Mouse (Mus musculus): ENCODE measurements around the gene D7Ertd443e. TPM values are rescaled to one million over a fixed set of nuclear protein-coding genes. Genes with fewer than 3 reads are reported as not detected.
A peak's percentile ranks its signal among the peaks of the same experiment; 100 is the strongest.

D7Ertd443e gene
- polyA plus RNA-seq (2014; fragmentation: Nextera tagmentation; extraction: Ambion mirVana), result 0.72 and 0.73 TPM in 2 replicates

- H3K4me1 ChIP-seq (ENCODE audit: control insufficient read depth, insufficient read depth, low read length), result peaks cover 10% of the 10 kb centered on the region
These were observed at the start of gene D7Ertd443e for GRCm38 (mm10) chr7:134385561-134385960. D7Ertd443e (minus strand) TSS chr7:134385661.

GRCm38 (mm10) chr7:134431681-134432080, 46.2 kb upstream of the D7Ertd443e start:
- H3K9me3 ChIP-seq (ENCODE audit: control insufficient read depth, low read length), result no peaks in the 10 kb centered on the region
- DNase-seq (ENCODE audit: low spot score), result no peak
- H3K4me2 ChIP-seq (ENCODE audit: low read depth, low read length), result no peak overlapping the region
- H3K9ac ChIP-seq (ENCODE audit: low read depth, low read length), result no peak overlapping the region
- 92% methylated on average over 3 of the region's 3 CpGs for whole genome bisulfite sequencing
- H3K4me3 ChIP-seq (ENCODE audit: low read depth, low read length), result no peak overlapping the region
- ATAC-seq (ENCODE audit: low read depth), result no peak
- H3K27ac ChIP-seq (replicated peaks; ENCODE audit: low read depth, low read length), result no peak overlapping the region
- no peaks in the 10 kb centered on the region for H3K27me3 ChIP-seq (replicated peaks; ENCODE audit: control insufficient read depth, insufficient read depth, low read length)
- H3K36me3 ChIP-seq (ENCODE audit: control insufficient read depth, insufficient read depth, low read length), result no peaks in the 10 kb centered on the region
- H3K4me1 ChIP-seq (ENCODE audit: control insufficient read depth, insufficient read depth, low read length), result no peaks in the 10 kb centered on the region

More at GRCm38 (mm10) chr7:134385561-134385960, at the start of gene D7Ertd443e:
- ATAC-seq (ENCODE audit: low read depth) (no peak), DNase-seq (ENCODE audit: low spot score) (no peak)
- 94% methylated on average over 5 of the region's 5 CpGs for WGBS
- H3K9ac ChIP-seq (ENCODE audit: low read depth, low read length), result no peak within 1 kb of the TSS
- H3K9me3 ChIP-seq (ENCODE audit: control insufficient read depth, low read length), result no peaks in the 10 kb centered on the region
- H3K27me3 ChIP-seq (replicated peaks; ENCODE audit: control insufficient read depth, insufficient read depth, low read length), result no peaks in the 10 kb centered on the region
- no peak within 1 kb of the TSS for H3K27ac ChIP-seq (replicated peaks; ENCODE audit: low read depth, low read length)
- no peak within 1 kb of the TSS for H3K4me3 ChIP-seq (ENCODE audit: low read depth, low read length)
- H3K4me2 ChIP-seq (ENCODE audit: low read depth, low read length), result no peak within 1 kb of the TSS
- no peaks in the 10 kb centered on the region for H3K36me3 ChIP-seq (ENCODE audit: control insufficient read depth, insufficient read depth, low read length)

GRCm38 (mm10) chr7:134428676-134429075, 43.2 kb upstream of the D7Ertd443e start:
- Histone ChIP-seq H3K4me3 (ENCODE audit: low read depth, low read length) (no peak overlapping the region), H3K27me3 (replicated peaks; ENCODE audit: control insufficient read depth, insufficient read depth, low read length) (no peaks in the 10 kb centered on the region), H3K9me3 (ENCODE audit: control insufficient read depth, low read length) (no peaks in the 10 kb centered on the region), H3K36me3 (ENCODE audit: control insufficient read depth, insufficient read depth, low read length) (no peaks in the 10 kb centered on the region), H3K9ac (ENCODE audit: low read depth, low read length) (no peak overlapping the region), H3K4me1 (ENCODE audit: control insufficient read depth, insufficient read depth, low read length) (no peaks in the 10 kb centered on the region), H3K27ac (replicated peaks; ENCODE audit: low read depth, low read length) (no peak overlapping the region), H3K4me2 (ENCODE audit: low read depth, low read length) (no peak overlapping the region)
- DNase-seq (ENCODE audit: low spot score) (no peak), ATAC-seq (ENCODE audit: low read depth) (no peak)
- 87% methylated on average over 2 of the region's 2 CpGs for WGBS

GRCm38 (mm10) chr7:134415014-134415413, 29.6 kb upstream of the D7Ertd443e start:
- DNase-seq (ENCODE audit: low spot score), result no peak
- Histone ChIP-seq H3K9ac (ENCODE audit: low read depth, low read length) (no peak overlapping the region), H3K36me3 (ENCODE audit: control insufficient read depth, insufficient read depth, low read length) (no peaks in the 10 kb centered on the region), H3K4me3 (ENCODE audit: low read depth, low read length) (no peak overlapping the region), H3K27me3 (replicated peaks; ENCODE audit: control insufficient read depth, insufficient read depth, low read length) (no peaks in the 10 kb centered on the region), H3K4me1 (ENCODE audit: control insufficient read depth, insufficient read depth, low read length) (peaks cover 5% of the 10 kb centered on the region; the same call in 1 of the 2 replicates), H3K9me3 (ENCODE audit: control insufficient read depth, low read length) (0 out of 2 replicates have a peak, but pooled peaks cover 4% of the 10 kb centered on the region), H3K27ac (replicated peaks; ENCODE audit: low read depth, low read length) (no peak overlapping the region), H3K4me2 (ENCODE audit: low read depth, low read length) (no peak overlapping the region)
- no peak for ATAC-seq (ENCODE audit: low read depth)
- 95% methylated on average over 9 of the region's 9 CpGs for WGBS

- H3K27ac ChIP-seq (replicated peaks; ENCODE audit: low read depth, low read length), result no peak overlapping the region
- H3K4me2 ChIP-seq (ENCODE audit: low read depth, low read length), result no peak overlapping the region
- H3K4me1 ChIP-seq (ENCODE audit: control insufficient read depth, insufficient read depth, low read length), result peaks cover 5% of the 10 kb centered on the region; the same call in 1 of the 2 replicates
- ATAC-seq (ENCODE audit: low read depth) (no peak), DNase-seq (ENCODE audit: low spot score) (no peak)
- no peak overlapping the region for H3K9ac ChIP-seq (ENCODE audit: low read depth, low read length)
- 39% methylated on average over 14 of the region's 14 CpGs for WGBS
- H3K4me3 ChIP-seq (ENCODE audit: low read depth, low read length), result no peak overlapping the region
- no peaks in the 10 kb centered on the region for H3K27me3 ChIP-seq (replicated peaks; ENCODE audit: control insufficient read depth, insufficient read depth, low read length)
- no peaks in the 10 kb centered on the region for H3K36me3 ChIP-seq (ENCODE audit: control insufficient read depth, insufficient read depth, low read length)
- 0 out of 2 replicates have a peak, but pooled peaks cover 4% of the 10 kb centered on the region for H3K9me3 ChIP-seq (ENCODE audit: control insufficient read depth, low read length)
These were observed 28.7 kb upstream of the D7Ertd443e start for GRCm38 (mm10) chr7:134414005-134414690.

- Histone ChIP-seq H3K4me2 (ENCODE audit: low read depth, low read length) (no peak overlapping the region), H3K27me3 (replicated peaks; ENCODE audit: control insufficient read depth, insufficient read depth, low read length) (no peaks in the 10 kb centered on the region), H3K36me3 (ENCODE audit: control insufficient read depth, insufficient read depth, low read length) (no peaks in the 10 kb centered on the region), H3K4me3 (ENCODE audit: low read depth, low read length) (no peak overlapping the region), H3K4me1 (ENCODE audit: control insufficient read depth, insufficient read depth, low read length) (peaks cover 5% of the 10 kb centered on the region; the same call in 1 of the 2 replicates), H3K9me3 (ENCODE audit: control insufficient read depth, low read length) (no peaks in the 10 kb centered on the region), H3K9ac (ENCODE audit: low read depth, low read length) (no peak overlapping the region), H3K27ac (replicated peaks; ENCODE audit: low read depth, low read length) (no peak overlapping the region)
- ATAC-seq (ENCODE audit: low read depth) (peak; percentile 68; the same call in 1 of the 2 replicates), DNase-seq (ENCODE audit: low spot score) (peak; percentile 79)
- WGBS, result 57% methylated on average over 13 of the region's 13 CpGs
These were observed 23.2 kb upstream of the D7Ertd443e start for GRCm38 (mm10) chr7:134408641-134409040.

- H3K27me3 ChIP-seq (replicated peaks; ENCODE audit: control insufficient read depth, insufficient read depth, low read length), result no peaks in the 10 kb centered on the region
- no peaks in the 10 kb centered on the region for H3K4me1 ChIP-seq (ENCODE audit: control insufficient read depth, insufficient read depth, low read length)
- H3K4me2 ChIP-seq (ENCODE audit: low read depth, low read length), result no peak overlapping the region
- no peaks in the 10 kb centered on the region for H3K36me3 ChIP-seq (ENCODE audit: control insufficient read depth, insufficient read depth, low read length)
- WGBS, result 68% methylated on average over 2 of the region's 2 CpGs
- H3K4me3 ChIP-seq (ENCODE audit: low read depth, low read length), result no peak overlapping the region
- H3K9ac ChIP-seq (ENCODE audit: low read depth, low read length), result no peak overlapping the region
- ATAC-seq (ENCODE audit: low read depth), result no peak
- no peak for DNase-seq (ENCODE audit: low spot score)
- no peak overlapping the region for H3K27ac ChIP-seq (replicated peaks; ENCODE audit: low read depth, low read length)
- H3K9me3 ChIP-seq (ENCODE audit: control insufficient read depth, low read length), result no peaks in the 10 kb centered on the region
These were observed 15.3 kb upstream of the D7Ertd443e start for GRCm38 (mm10) chr7:134400746-134401145.

- Histone ChIP-seq H3K9ac (ENCODE audit: low read depth, low read length) (no peak overlapping the region), H3K27ac (replicated peaks; ENCODE audit: low read depth, low read length) (no peak overlapping the region), H3K4me1 (ENCODE audit: control insufficient read depth, insufficient read depth, low read length) (no peaks in the 10 kb centered on the region), H3K4me2 (ENCODE audit: low read depth, low read length) (no peak overlapping the region), H3K4me3 (ENCODE audit: low read depth, low read length) (no peak overlapping the region), H3K27me3 (replicated peaks; ENCODE audit: control insufficient read depth, insufficient read depth, low read length) (no peaks in the 10 kb centered on the region), H3K9me3 (ENCODE audit: control insufficient read depth, low read length) (no peaks in the 10 kb centered on the region), H3K36me3 (ENCODE audit: control insufficient read depth, insufficient read depth, low read length) (no peaks in the 10 kb centered on the region)
- 83% methylated on average over 8 of the region's 8 CpGs for WGBS
- DNase-seq (ENCODE audit: low spot score), result no peak
- no peak for ATAC-seq (ENCODE audit: low read depth)
These were observed 11.3 kb upstream of the D7Ertd443e start for GRCm38 (mm10) chr7:134396769-134397168.

- Histone ChIP-seq H3K4me1 (ENCODE audit: control insufficient read depth, insufficient read depth, low read length) (peaks cover 15% of the 10 kb centered on the region), H3K9ac (ENCODE audit: low read depth, low read length) (no peak overlapping the region), H3K4me3 (ENCODE audit: low read depth, low read length) (no peak overlapping the region), H3K27ac (replicated peaks; ENCODE audit: low read depth, low read length) (no peak overlapping the region), H3K36me3 (ENCODE audit: control insufficient read depth, insufficient read depth, low read length) (no peaks in the 10 kb centered on the region), H3K9me3 (ENCODE audit: control insufficient read depth, low read length) (no peaks in the 10 kb centered on the region), H3K4me2 (ENCODE audit: low read depth, low read length) (no peak overlapping the region), H3K27me3 (replicated peaks; ENCODE audit: control insufficient read depth, insufficient read depth, low read length) (no peaks in the 10 kb centered on the region)
- 75% methylated on average over 3 of the region's 3 CpGs for WGBS
- DNase-seq (ENCODE audit: low spot score) (no peak), ATAC-seq (ENCODE audit: low read depth) (no peak)
These were observed 2.7 kb downstream of the D7Ertd443e start for GRCm38 (mm10) chr7:134382791-134383190.
